Mouse (Mus musculus) kidney, adult 8-10 months (tissue): ENCODE data around the gene Cdc26.

Experiments used
- DNase-seq, 2 experiments: peaks; one replicate each; pipeline ENCODE4 v3.0.0; 2022

The Cdc26 gene

DNA sequence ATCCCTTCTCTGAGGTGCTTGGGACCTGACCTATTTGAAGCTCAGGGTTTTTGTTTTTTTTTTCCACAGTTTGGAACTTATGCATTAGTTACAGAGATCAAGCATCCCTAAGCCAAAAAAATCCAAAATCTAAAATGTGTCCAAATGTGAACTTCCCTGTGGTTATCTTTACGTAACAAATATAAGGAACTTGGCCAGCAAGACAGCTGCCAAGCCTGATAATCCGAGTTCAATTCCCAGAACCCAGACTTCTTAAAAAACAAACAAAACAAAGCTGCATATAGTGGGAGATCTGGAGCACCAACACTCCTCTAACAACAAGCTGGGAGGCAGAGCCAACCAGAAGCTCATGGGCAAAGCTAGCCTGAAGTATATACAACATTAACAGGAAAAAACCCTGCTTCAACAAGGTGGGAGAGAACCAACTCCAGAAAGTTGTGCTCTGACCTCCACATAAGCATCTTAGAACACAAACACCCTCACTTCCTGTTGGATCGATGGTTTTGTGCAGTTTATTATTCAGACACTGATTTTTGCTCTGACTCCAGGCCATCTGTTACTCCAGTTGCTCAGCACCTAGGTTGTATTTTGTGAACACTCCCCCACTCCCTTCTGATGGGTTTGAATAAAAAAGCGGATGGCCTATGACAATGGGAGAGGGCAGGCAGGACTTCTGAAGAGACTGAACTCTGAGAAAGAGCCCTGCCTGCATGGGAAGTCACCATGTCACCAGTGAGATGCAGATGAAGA, 10.7 kb downstream of the Cdc26 start:
- DNase-seq = no peak

DNA sequence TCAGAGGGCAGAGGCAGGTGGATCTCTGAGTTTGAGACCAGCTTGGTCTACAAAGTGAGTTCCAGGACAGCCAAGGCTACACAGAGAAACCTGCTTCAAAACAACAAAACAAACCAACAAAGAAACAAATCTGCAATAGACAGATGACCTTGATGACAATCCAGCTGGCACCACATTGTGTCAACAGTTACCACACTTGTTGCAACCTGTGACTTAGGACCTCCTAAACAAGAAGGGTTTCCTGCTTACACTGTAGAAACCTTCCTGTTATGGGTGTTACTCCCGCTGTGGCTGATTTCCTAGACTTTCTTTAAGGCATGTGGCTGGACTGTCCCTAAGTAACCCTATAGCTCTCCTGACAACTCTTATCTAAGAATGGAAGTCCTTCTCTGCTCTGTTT, 12.6 kb downstream of the Cdc26 start:
- DNase-seq = no peak

GRCm38 (mm10) chr4:62393459-62393858, 15.0 kb downstream of the Cdc26 start:
- DNase-seq = no peak

DNA sequence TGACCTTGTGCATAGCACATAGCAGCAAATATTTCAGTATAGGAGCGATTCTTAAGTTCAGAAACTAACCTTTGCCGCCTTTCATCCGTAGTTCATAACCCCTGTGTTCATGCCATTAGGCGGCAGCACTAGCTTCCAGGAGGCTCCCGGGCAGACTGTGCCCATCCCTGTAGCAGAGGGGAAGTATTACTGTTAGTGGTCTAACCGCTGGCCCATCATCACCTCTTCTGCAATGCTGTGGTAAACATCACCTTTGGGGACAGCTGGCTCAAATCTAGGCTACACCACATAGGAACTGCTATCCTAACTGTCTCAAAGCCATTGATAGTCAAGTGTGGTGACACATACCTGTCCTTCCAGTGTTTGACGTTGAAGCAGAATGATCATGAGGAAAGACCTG, 16.6 kb downstream of the Cdc26 start:
- DNase-seq = no peak

DNA sequence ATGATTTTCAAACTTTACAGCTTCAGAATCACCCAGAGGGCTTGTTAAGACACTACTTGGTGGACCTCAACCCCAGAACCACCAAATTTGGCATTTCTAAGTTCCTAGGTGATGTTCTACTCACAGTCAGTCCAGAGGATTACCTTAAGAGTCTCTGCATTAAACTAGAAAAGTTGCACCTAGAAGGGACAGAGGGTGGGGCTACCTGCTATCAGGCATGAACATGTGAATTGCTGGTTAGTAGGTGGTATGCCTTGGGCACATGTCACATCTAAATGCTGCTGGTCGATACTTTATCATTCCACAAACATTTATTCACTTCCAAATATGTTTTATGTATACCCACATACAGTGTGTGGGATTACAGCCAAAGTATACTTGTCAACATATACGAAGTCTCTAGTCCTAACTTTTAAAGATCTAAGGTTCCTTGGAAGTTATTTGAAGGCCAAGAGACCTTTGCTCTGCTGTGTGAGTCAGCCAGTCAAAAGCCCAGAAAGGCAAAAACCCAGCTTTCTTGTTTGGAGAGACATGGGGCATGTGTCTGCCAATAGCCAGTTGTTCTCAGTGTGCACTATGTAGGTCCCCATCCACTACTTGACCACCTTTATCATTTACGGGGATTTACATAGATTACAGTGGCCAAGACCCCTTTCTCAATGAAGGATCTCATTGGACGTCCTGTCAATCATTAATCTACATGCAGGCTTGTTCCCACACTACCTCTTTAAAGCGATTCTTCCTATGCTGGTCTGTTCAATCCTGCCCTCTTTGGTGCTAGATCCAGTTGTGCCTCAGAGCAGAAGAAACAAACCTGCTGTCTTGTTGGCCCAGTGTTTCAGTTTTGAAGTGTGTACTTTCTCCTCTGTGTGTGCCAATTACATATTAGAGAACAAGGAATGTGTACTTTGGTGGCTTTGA, 18.6 kb downstream of the Cdc26 start:
- peak; percentile 26 to 27 for DNase-seq

DNA sequence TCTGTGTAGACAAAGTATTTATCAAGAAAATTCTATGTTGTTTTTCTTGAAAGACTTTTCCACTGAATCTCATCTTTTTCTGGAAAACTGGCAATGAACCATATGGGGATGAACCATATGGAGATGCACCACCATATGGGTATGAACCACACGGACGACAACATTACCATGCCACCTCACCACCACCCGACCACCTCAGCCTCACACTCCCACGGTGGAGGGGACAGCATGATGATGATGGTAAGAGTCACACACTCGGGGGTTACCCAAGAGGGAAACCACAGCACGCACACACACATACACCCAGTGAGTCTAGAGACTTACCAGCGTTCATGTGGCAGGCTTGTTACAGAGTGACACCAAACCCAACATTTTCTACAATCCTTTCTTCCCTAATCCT, 23.0 kb downstream of the Cdc26 start:
- no peak for DNase-seq

DNA sequence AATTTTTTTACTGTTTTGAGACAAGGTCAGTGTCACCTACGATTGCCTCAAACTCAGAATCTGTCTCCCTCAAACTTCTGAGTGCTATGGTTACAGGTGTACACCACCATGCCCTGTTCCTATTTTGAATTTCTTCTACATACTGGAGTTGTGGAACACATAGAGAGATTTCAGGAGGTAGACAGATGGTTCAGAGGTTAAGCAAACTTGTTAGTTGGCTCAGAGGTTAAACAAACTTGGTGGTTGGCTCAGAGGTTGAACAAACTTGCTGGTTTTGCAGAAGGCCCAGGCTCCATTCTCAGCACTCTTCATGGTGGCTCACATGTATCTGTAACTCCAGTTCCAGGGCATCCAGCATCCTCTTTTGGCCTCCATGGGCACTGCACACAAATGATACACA, 24.3 kb downstream of the Cdc26 start:
- DNase-seq = no peak

DNA sequence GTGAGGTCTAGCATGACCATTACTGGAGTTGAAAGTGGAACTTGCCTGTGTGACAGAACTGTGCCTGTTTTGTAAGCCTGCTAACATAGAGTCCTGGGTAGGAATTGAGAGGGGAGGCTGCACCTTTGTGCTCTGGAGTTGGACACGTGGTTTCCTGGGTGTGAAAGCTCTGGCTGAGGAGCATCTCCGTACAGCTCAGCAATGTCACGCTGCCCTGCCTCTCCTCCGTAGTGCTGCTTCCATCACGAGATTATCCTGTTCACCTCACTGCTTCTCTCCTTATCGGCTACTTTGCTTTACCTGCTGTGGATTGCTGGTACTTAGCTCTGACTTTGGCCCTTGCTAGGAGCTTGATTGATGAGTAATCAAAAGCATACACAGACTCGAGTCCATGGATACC, 24.7 kb downstream of the Cdc26 start:
- DNase-seq = peak in 1 of 2 experiments; percentile 24

GRCm38 (mm10) chr4:62383207-62383606, 25.2 kb downstream of the Cdc26 start:
- DNase-seq = no peak

DNA sequence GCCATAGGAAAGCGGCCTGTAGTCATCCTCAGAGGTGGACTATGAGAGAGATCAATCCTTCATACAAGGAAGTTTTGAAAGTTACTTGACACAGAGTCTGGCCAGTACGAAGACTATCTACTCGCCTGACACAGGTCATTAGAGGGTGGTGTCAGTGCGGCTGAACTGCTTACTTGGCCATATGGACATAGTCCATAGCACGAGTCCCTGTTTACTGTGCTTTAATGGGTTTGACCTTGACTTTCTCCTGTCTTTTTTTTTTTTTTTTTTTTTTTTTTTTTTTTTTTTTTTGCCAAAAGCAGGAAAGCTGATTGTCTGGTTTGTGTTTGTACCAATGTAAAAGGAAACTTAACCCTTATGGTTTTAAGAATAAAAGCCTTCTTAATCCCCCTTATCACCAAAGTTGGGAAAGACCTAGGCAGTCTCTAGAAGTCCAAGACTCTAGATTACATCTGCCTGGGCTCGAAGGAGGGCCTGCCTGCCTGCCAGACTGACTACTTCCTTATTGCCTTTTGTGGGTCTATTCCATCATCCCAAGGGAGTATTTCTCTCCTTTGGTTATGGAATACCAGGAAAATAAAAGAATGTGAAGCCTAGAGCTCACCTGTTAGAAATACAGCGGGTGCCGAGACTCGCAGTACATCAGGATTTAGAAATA, 28.6 kb downstream of the Cdc26 start:
- no peak for DNase-seq

DNA sequence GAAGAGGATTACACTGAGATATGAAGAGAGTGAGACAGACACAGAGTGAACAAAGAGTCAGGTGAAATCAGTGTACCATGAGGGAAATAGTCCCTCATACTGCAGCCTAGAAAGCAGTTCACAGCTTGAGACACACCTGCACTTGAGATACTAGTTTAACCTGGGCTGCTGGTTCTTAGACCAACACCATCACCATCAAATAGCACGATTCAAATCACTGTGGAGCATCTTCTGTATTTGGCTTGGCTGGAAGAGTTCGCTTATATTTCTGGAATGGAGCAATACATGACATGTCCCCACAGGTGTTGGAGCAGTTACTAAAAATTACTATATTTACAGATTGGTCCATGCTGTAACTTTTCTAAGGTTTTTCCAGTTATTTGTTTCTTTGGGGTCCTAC, 32.3 kb downstream of the Cdc26 start:
- no peak for DNase-seq

DNA sequence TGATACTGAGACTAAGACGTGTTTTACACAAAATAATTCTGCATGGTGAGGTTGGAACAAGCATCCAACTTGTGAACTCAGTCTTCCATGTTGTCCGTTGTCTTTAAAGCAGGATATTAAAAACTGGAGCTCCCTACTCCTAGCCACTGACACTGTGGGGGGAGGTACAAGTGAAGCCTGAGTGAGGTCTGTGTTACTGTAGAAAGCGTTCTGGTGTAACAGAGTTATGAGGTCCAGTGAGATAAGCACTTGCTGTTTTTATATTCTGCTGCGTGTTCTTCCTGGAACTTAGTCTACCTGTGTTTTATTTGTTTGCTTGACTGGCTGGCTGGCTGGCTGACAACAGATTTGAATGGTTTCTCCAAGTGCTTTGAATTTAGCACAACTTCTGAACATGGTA, 34.1 kb downstream of the Cdc26 start:
- no peak for DNase-seq

GRCm38 (mm10) chr4:62373668-62374067, 34.8 kb downstream of the Cdc26 start:
- peak in 1 of 2 experiments; percentile 23 for DNase-seq

DNA sequence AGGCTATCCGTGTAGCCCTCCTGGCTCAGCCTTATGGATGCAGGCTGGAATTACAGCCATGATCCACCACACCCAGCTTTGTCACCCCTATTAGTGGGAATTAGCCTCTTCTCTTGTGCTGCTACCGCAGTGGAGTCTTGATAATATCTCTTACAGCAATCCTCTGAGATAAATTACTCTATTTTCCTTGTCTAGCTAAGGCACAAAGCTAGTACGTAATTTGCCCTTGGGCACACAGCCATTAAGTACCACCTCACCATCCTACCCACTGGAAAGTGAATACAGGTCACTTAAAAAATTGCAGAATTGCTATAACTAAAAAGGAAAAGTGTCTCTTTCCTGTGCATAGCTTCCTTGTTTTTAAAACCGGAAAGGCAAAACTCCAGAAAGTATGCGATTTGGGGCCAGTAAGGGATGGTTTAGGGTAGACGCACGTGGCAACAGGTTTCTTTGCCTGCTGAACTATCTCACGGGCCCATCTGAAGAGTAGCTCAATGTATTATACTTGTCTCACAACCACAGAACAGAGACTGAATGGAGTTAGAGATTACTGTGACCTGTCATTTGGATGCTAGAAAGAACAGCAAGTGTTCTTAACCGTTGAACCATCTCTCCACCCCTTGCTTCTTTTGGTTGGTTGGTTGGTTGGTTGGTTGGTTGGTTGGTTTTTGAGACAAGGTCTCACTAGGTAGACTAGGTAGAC, 35.5 kb downstream of the Cdc26 start:
- DNase-seq = no peak

- DNase-seq = no peak
These were observed 36.0 kb downstream of the Cdc26 start for GRCm38 (mm10) chr4:62372410-62372809.

DNA sequence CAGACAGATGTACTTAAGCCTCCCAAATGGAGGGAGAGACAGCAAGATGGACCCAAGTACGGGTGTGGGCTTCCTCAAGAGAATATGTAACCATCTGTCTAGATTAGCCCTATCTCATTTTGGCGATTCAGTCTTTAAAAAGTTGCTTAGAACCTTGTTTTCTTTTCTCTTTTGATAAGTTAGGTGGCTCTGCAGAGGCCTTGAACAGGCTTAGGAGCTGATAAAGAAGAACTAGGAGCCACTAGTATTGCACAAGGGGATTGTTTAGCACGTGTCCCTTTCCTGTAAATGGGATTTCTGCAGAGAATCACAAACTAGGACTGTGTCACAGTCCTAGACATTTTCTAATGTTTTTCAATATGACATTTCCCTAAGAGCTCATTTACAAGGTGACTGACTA, 39.4 kb downstream of the Cdc26 start:
- no peak for DNase-seq

DNA sequence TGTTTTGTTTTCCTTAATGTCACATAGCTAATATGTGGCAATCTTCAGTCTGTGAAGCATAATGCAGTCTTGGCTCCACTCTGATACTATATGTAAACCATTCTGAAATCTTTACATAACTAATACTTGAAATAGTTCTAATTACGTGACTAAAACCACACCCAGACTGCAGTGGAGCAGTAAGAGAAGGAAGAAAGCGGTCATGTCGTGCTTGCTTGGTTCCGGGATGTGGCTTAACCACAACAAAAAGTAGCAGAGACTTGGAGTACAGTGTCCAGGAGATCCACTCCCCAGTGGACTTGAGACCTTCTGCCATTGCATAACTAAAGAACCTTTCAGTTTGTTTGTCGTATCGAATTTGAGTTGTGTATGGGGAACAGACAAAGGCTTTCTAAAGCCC, 40.9 kb downstream of the Cdc26 start:
- DNase-seq = peak; percentile 29 to 41

DNA sequence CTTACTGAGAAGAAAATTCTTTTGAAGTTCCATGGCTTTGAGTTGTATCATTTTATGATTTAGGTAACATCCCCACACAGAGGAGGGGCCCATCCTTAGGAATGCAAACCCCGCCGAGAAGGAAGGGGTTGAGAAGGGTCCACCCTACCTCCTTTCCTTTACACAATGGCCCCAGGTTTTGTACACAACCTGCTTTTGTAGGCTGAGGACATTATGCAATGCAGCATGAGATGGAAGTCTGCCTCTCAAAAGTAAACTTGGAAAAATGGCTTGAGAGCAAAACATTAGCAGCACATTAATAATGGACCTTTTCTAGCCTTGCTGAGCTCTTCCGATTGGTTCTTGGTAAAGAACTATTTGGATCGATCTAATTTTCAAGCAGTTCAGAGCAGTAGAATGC, 42.2 kb downstream of the Cdc26 start:
- DNase-seq = no peak

- DNase-seq = no peak
These were observed 44.1 kb downstream of the Cdc26 start for GRCm38 (mm10) chr4:62364299-62364698.

- DNase-seq = no peak
These were observed 46.0 kb downstream of the Cdc26 start for GRCm38 (mm10) chr4:62362437-62362836.

GRCm38 (mm10) chr4:62361997-62362396, 46.4 kb downstream of the Cdc26 start:
- DNase-seq = no peak

DNA sequence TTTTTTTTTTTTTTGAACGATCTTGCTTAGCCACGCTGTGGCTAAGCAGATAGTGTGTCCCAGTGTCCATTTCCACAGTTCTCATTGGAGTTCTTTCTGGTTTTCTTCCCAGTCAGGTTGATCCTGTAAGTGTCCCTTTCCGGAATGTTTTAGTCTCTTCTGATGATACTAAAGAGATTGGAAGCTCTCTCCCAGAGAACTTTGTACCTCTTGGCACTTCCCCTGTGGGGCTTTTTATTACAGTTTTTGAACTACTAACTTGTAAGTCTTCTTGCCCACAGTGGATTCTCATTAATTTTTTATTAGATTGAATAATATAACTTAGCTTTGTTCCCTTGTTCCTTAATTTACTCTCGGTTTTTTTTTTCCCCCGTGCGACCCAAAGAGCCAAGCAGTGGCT, 46.9 kb downstream of the Cdc26 start:
- peak in 1 of 2 experiments; percentile 39 for DNase-seq
